Mouse (Mus musculus) cortical plate, adult 2 months (tissue): Measurements from ENCODE around the gene Gm17545.
"Not testable (repeated sequence)": the region's sequence is repeated elsewhere in the genome, so short reads cannot be mapped to it uniquely, and the experiment has no call there.

Experiments used
- CTCF ChIP-seq: fragments of 200-500 bp; IDR thresholded peaks from 2 replicates; pipeline ENCODE4 v1.5.1; 2011; ENCODE audit warnings: mild to moderate bottlenecking, control low read depth, low read length; ENCODE audit not compliant: insufficient read depth; ENCODE audit errors: extremely low read depth
- POLR2A ChIP-seq: fragments of 200-500 bp; IDR thresholded peaks from 2 replicates; pipeline ENCODE4 v1.6.1; 2011; ENCODE audit warnings: mild to moderate bottlenecking, low read length, control low read depth; ENCODE audit not compliant: insufficient read depth; ENCODE audit errors: extremely low read depth

DNA sequence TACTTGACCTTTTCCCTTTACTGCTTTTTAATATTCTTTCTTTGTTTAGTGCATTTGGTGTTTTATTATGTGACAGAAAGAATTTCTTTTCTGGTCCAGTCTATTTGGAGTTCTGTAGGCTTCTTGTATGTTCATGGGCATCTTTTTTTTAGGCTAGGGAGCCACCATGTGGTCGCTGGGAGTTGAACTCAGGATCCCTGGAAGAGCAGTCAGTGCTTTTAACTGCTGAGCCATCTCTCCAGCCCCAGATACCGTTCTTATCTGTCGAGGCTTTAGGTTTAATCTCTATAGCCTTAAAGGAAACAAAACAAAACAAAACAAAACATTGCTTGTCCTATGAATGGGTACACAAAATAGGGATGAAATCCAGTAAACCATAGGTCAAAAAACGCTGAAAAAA is 45.7 kb upstream of the Gm17545 start:
- peak; percentile 39 for TF ChIP-seq CTCF
- TF ChIP-seq POLR2A, result not testable (repeated sequence)
